Comparison of ENCODE assay signal across 15 mouse cellular contexts in the genomic region with DNA sequence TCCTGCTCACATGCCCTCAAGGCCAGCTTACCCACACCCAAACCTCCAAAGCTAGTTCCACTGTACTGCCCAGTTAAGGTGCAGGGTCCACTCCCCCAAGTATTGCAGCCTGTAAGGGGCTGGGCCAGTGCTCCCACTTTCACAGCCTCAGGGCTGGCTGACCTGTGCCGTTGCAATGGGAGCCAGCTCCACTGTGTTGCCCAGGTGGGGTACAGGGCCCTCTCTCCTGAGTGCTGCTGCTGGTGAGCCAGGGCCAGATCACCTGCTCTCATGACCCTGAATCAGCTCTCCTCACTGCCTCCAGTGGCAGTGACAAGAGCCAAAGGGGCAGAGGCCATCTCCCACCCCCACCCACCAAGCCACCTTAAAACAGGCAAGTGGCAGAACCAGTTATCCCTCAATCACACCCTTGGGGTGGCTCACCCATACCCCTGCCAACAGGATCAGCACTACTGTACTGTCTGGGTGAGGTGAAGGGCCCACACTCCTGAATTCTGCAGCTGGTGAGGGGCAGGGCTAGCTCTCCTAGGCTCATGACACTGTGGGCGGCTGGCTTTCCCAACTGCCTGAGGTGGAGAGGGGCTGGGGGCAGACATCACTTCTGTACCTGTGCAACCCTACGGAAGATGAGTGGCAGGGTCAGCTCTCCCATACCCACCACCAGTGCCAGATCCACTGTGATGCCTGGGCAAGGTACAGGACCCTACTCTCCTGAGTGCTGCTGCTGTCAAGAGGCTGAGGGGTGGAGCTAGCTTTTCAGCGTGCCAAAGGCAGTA.
A peak's percentile ranks its signal among the peaks of the same experiment; 100 is the strongest.
DNase-seq lines count a peak whose midpoint lies in the region; ATAC-seq and TF ChIP-seq lines count a peak whose summit lies in the region.
"Had no signal": no experiment of that assay in that cellular context is flagged by ENCODE, and none has a peak within 500 bp of the region (broad histone marks: within the 10 kb centered on the region; RNA-seq: fewer than 3 reads in every experiment).

No protein-coding gene starts in this region.

- no peak for DNase-seq in hindbrain, embryonic 10.5 days (ENCODE audit: low spot score)
- DNase-seq in lung, postnatal 0 days (ENCODE audit: low spot score): no peak
- no peak for DNase-seq in lung, postnatal 36 days
- DNase-seq in stomach, postnatal 0 days (ENCODE audit: low spot score): no peak
- DNase-seq in right cerebral cortex, postnatal 14 days: no peak
- DNase-seq: adrenal gland, postnatal 25 days; cerebellum, adult 18-20 months; kidney, adult 2 months; lung, postnatal 4 days; right cerebral cortex, adult 18-20 months; spleen, adult 18-20 months had no signal

- no peak overlapping the region for H3K4me2 ChIP-seq in hindbrain, embryonic 12.5 days (replicated peaks)
- no peak overlapping the region for H3K4me2 ChIP-seq in lung, postnatal 0 days (replicated peaks; ENCODE audit: low read depth, low read length)
- no peak overlapping the region for H3K4me2 ChIP-seq in limb, embryonic 15.5 days
- H3K4me2 ChIP-seq in stomach, postnatal 0 days (replicated peaks; ENCODE audit: low read depth): no peak overlapping the region
- H3K4me2 ChIP-seq: liver, embryonic 11.5 days had no signal

- no peak overlapping the region for H3K4me3 ChIP-seq in hindbrain, embryonic 12.5 days
- no peak overlapping the region for H3K4me3 ChIP-seq in hindbrain, embryonic 10.5 days
- H3K4me3 ChIP-seq in lung, postnatal 0 days (ENCODE audit: low read depth, low read length): no peak overlapping the region
- H3K4me3 ChIP-seq in limb, embryonic 15.5 days: no peak overlapping the region
- H3K4me3 ChIP-seq in stomach, postnatal 0 days (ENCODE audit: low read depth, low read length): no peak overlapping the region

- 0 out of 2 replicates have a peak, but pooled peaks have one; percentile 35 for ATAC-seq in hindbrain, embryonic 12.5 days (ENCODE audit: low FRiP score)
- ATAC-seq in lung, postnatal 0 days: peak; percentile 38
- ATAC-seq in limb, embryonic 15.5 days (ENCODE audit: insufficient number of reproducible peaks, low FRiP score, low TSS enrichment, low read depth): peak; percentile 32; the same call in 1 of the 2 replicates
- ATAC-seq in stomach, postnatal 0 days (ENCODE audit: low FRiP score, low TSS enrichment): 0 out of 2 replicates have a peak, but pooled peaks have one; percentile 29
- ATAC-seq: forebrain, embryonic 16.5 days had no signal

- TF ChIP-seq EP300 in lung, postnatal 0 days (IDR thresholded peaks at IDR 0.05): no peak
- TF ChIP-seq EP300 in stomach, postnatal 0 days (optimal IDR thresholded peaks at IDR 0.05): no peak

- no peak overlapping the region for H3K9ac ChIP-seq in hindbrain, embryonic 12.5 days
- no peak overlapping the region for H3K9ac ChIP-seq in lung, postnatal 0 days (replicated peaks; ENCODE audit: low read depth)
- H3K9ac ChIP-seq in limb, embryonic 15.5 days: no peak overlapping the region
- no peak overlapping the region for H3K9ac ChIP-seq in stomach, postnatal 0 days (ENCODE audit: low read length)

- 92% methylated on average over 4 of the region's 4 CpGs for WGBS in hindbrain, embryonic 12.5 days
- WGBS in hindbrain, embryonic 10.5 days: 87% methylated on average over 4 of the region's 4 CpGs
- 58% methylated on average over 4 of the region's 4 CpGs for WGBS in lung, postnatal 0 days
- 78% methylated on average over 4 of the region's 4 CpGs for WGBS in limb, embryonic 15.5 days
- 69% methylated on average over 4 of the region's 4 CpGs for WGBS in stomach, postnatal 0 days

- H3K36me3 ChIP-seq in hindbrain, embryonic 12.5 days: no peaks in the 10 kb centered on the region
- H3K36me3 ChIP-seq in hindbrain, embryonic 10.5 days: no peaks in the 10 kb centered on the region
- no peaks in the 10 kb centered on the region for H3K36me3 ChIP-seq in lung, postnatal 0 days (ENCODE audit: insufficient read depth, low read length)
- no peaks in the 10 kb centered on the region for H3K36me3 ChIP-seq in limb, embryonic 15.5 days
- no peaks in the 10 kb centered on the region for H3K36me3 ChIP-seq in stomach, postnatal 0 days (ENCODE audit: control insufficient read depth, insufficient read depth, low read length)

- H3K9me3 ChIP-seq in hindbrain, embryonic 12.5 days (replicated peaks): no peaks in the 10 kb centered on the region
- H3K9me3 ChIP-seq in hindbrain, embryonic 10.5 days: no peaks in the 10 kb centered on the region
- H3K9me3 ChIP-seq in lung, postnatal 0 days (ENCODE audit: low read length): no peaks in the 10 kb centered on the region
- H3K9me3 ChIP-seq in limb, embryonic 15.5 days: no peaks in the 10 kb centered on the region
- H3K9me3 ChIP-seq in stomach, postnatal 0 days (ENCODE audit: control insufficient read depth, low read length): no peaks in the 10 kb centered on the region

- H3K27me3 ChIP-seq in hindbrain, embryonic 12.5 days: no peaks in the 10 kb centered on the region
- H3K27me3 ChIP-seq in hindbrain, embryonic 10.5 days (ENCODE audit: insufficient read depth, poor library complexity, severe bottlenecking): no peaks in the 10 kb centered on the region
- H3K27me3 ChIP-seq in lung, postnatal 0 days (replicated peaks; ENCODE audit: insufficient read depth, low read length): no peaks in the 10 kb centered on the region
- no peaks in the 10 kb centered on the region for H3K27me3 ChIP-seq in limb, embryonic 15.5 days
- no peaks in the 10 kb centered on the region for H3K27me3 ChIP-seq in stomach, postnatal 0 days (ENCODE audit: control insufficient read depth, insufficient read depth, low read length)

- H3K27ac ChIP-seq in hindbrain, embryonic 12.5 days: no peak overlapping the region
- H3K27ac ChIP-seq in hindbrain, embryonic 10.5 days: no peak overlapping the region
- no peak overlapping the region for H3K27ac ChIP-seq in lung, postnatal 0 days (ENCODE audit: low read length)
- no peak overlapping the region for H3K27ac ChIP-seq in limb, embryonic 15.5 days
- no peak overlapping the region for H3K27ac ChIP-seq in stomach, postnatal 0 days (replicated peaks)

- no peaks in the 10 kb centered on the region for H3K4me1 ChIP-seq in hindbrain, embryonic 12.5 days
- H3K4me1 ChIP-seq in hindbrain, embryonic 10.5 days (replicated peaks): no peaks in the 10 kb centered on the region
- H3K4me1 ChIP-seq in lung, postnatal 0 days (ENCODE audit: insufficient read depth, low read depth, low read length): no peaks in the 10 kb centered on the region
- H3K4me1 ChIP-seq in limb, embryonic 15.5 days: no peaks in the 10 kb centered on the region
- H3K4me1 ChIP-seq in stomach, postnatal 0 days (replicated peaks; ENCODE audit: control insufficient read depth, insufficient read depth): no peaks in the 10 kb centered on the region

- no peak for TF ChIP-seq CTCF in lung, postnatal 0 days (IDR thresholded peaks at IDR 0.05)
- no peak for TF ChIP-seq CTCF in stomach, postnatal 0 days (IDR thresholded peaks at IDR 0.05; ENCODE audit: low read depth)
